ENCODE assay signal across 16 mouse cellular contexts in the genomic region with DNA sequence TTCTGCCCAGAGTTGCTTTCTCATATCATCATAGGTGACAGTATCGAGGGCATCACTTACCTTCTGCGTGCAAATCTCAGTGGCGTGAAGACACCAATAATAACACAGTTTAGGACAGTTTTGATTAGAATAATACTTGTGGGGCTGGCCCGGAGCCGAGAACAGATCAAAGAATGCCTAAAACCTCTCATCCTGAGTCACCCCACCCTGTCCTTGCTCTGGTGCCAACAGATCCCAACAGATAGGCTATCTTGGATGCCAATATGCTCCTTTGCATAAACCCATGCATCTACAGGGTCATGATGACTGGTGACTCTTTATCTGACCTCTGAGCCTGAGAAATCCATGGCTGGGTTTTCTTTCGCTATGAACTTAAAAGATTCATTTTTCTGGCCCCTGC.
A peak's percentile ranks its signal among the peaks of the same experiment; 100 is the strongest.
DNase-seq lines count a peak whose midpoint lies in the region.
"Had no signal": no experiment of that assay in that cellular context is flagged by ENCODE, and none has a peak within 500 bp of the region (broad histone marks: within the 10 kb centered on the region; RNA-seq: fewer than 3 reads in every experiment).

No protein-coding gene starts in this region.

- peak; percentile 10 to 71 for DNase-seq in adrenal gland, adult (ENCODE audit: inconsistent age in 2 of 2, low spot score in 1 of 2)
- no peak for DNase-seq in adrenal gland, postnatal 4 days (ENCODE audit: low spot score in 2 of 2)
- DNase-seq in adrenal gland, adult 2 months, result peak; percentile 62
- DNase-seq in adrenal gland, postnatal 10 days, result peak; percentile 30
- peak; percentile 37 for DNase-seq in adrenal gland, postnatal 25 days
- DNase-seq in right cerebral cortex, postnatal 10 days (ENCODE audit: low spot score in 2 of 2), result no peak
- no peak for DNase-seq in left cerebral cortex, postnatal 36 days (ENCODE audit: low spot score in 2 of 2)
- no peak for DNase-seq in adipocyte (ENCODE audit: low spot score)
- DNase-seq: B cell, adult 2 months; cerebellum, adult 11 months; cerebellum, adult 18-20 months; cerebellum, adult 8-10 months; cerebellum, adult 9-11 months; cerebellum, postnatal 14 days; cerebellum, postnatal 36 days; embryo, embryonic 11 days had no signal

- intact Hi-C loops in left cerebral cortex, postnatal 36 days (cut with DNase I), result no loop called here

Comparison
In these comparisons a context has a peak if more than half of its experiments do, and no peak if none do; other contexts are left out.
1. DNase-seq: peak in adrenal gland, adult (2 of 2), adrenal gland, adult 2 months (single experiment), adrenal gland, postnatal 10 days (single experiment) and adrenal gland, postnatal 25 days (single experiment); none in adrenal gland, postnatal 4 days (0 of 2), right cerebral cortex, postnatal 10 days (0 of 2), left cerebral cortex, postnatal 36 days (0 of 2) and adipocyte (single experiment).